Mouse (Mus musculus): ENCODE measurements around the gene Jak1. TPM values are rescaled to one million over a fixed set of nuclear protein-coding genes. Genes with fewer than 3 reads are reported as not detected.

Gene Jak1
- polyA plus RNA-seq, 1 experiment = 55.9 TPM

DNA sequence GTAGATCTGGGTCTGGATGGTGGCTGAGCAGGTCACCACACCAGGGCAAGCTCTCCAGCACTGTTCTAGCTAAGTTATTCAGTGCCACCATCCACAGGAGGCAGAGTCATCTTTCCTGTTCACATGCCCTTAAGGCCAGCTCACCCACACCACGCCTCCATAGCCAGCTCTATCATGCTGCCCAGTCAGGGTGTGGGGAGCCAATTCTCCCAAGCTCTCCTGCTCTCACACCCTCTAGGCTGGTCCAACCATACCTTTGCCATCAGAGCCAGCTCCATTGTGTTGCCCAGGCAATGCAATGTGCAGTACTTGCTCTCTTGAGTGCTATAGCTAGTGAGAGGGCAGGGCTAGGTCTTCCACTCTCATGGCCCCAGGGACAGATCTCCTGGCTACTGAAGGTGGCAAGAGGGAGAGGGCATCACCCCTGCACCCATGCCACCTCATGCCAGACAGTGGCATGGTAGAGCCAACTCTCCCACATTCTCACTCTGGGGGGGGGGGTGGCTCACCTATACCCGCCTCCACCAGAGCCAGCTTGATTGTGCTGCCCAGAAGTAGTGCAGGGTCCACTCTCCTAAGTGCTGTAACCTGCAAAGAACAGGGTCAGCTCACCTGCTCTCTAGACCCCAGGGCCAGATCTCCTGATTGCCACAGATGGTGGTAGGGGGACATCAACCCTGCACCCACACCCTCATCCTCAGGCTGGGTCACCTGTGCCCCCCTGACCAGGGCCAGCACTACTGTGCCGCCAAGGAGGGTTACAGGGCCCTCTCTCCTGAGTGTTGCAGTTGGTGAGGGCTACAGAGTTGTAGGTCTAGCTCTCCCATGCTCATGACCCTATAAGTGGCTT is 25.5 kb downstream of the Jak1 start:
- no peak for TF ChIP-seq CTCF (IDR thresholded peaks at IDR 0.05; ENCODE audit: low read depth, low read length)
- Histone ChIP-seq H3K27ac (ENCODE audit: insufficient read depth, low read length) (no peak overlapping the region), H3K27me3 (ENCODE audit: control insufficient read depth, insufficient read depth, low read length, poor library complexity, severe bottlenecking) (no peaks in the 10 kb centered on the region), H3K4me1 (ENCODE audit: control insufficient read depth, insufficient read depth, low read length) (no peaks in the 10 kb centered on the region), H3K9ac (ENCODE audit: low read depth, poor library complexity, severe bottlenecking) (no peak overlapping the region), H3K9me3 (replicated peaks; ENCODE audit: control insufficient read depth, insufficient read depth, low read length, poor library complexity, severe bottlenecking) (no peaks in the 10 kb centered on the region), H3K4me3 (ENCODE audit: low read depth, low read length) (no peak overlapping the region), H3K36me3 (ENCODE audit: control insufficient read depth, insufficient read depth, low read length, poor library complexity, severe bottlenecking) (no peaks in the 10 kb centered on the region)

DNA sequence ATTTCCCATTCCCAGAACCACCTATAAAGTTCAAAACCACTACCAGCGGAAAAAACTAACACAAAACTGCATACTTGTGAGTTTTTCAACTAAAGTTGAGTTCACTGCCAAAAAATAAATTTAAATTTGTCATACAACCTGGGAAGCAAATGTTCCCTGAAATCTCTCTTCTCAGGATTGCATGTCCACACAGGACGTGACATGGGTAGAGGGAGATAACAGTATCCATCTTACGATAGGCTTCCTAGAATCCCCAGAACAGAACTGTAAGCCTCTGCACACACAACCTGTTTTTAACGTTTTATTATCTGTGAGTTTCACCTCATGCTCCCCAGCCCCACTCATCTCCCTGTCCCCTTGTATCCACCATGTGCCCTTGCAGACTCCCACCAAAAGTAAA is 26.5 kb downstream of the Jak1 start:
- H3K4me3 ChIP-seq (ENCODE audit: low read depth, low read length) = no peak overlapping the region
- no peaks in the 10 kb centered on the region for H3K9me3 ChIP-seq (replicated peaks; ENCODE audit: control insufficient read depth, insufficient read depth, low read length, poor library complexity, severe bottlenecking)
- no peaks in the 10 kb centered on the region for H3K4me1 ChIP-seq (ENCODE audit: control insufficient read depth, insufficient read depth, low read length)
- H3K36me3 ChIP-seq (ENCODE audit: control insufficient read depth, insufficient read depth, low read length, poor library complexity, severe bottlenecking) = no peaks in the 10 kb centered on the region
- H3K27ac ChIP-seq (ENCODE audit: insufficient read depth, low read length) = no peak overlapping the region
- no peak overlapping the region for H3K9ac ChIP-seq (ENCODE audit: low read depth, poor library complexity, severe bottlenecking)
- H3K27me3 ChIP-seq (ENCODE audit: control insufficient read depth, insufficient read depth, low read length, poor library complexity, severe bottlenecking) = no peaks in the 10 kb centered on the region
- TF ChIP-seq EP300 (IDR thresholded peaks at IDR 0.05; ENCODE audit: insufficient read depth, low read depth, low read length) = no peak
- TF ChIP-seq POLR2A (IDR thresholded peaks at IDR 0.05; ENCODE audit: insufficient read depth, low read length) = no peak
- TF ChIP-seq CTCF (IDR thresholded peaks at IDR 0.05; ENCODE audit: low read depth, low read length) = no peak

DNA sequence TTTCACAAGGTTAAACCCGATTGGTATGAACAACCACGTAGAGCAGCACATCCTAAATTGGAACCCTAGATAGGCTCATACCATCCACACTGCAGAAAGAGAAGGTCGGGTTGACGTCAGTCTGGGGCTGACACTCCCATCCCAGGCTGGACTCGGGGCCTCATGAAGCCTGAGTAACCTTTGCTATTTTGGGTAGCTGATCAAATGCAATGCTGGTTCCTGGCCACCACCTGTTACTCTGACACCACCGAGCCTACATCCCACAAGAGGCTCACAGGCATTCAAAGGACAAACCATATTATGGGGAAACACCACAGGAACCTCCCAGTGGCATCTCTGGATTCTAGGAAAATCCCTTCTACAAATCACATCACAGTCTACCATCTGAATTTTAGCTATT is 28.3 kb downstream of the Jak1 start:
- Histone ChIP-seq H3K27me3 (ENCODE audit: control insufficient read depth, insufficient read depth, low read length, poor library complexity, severe bottlenecking) (no peaks in the 10 kb centered on the region), H3K9me3 (replicated peaks; ENCODE audit: control insufficient read depth, insufficient read depth, low read length, poor library complexity, severe bottlenecking) (no peaks in the 10 kb centered on the region), H3K9ac (ENCODE audit: low read depth, poor library complexity, severe bottlenecking) (no peak overlapping the region), H3K4me1 (ENCODE audit: control insufficient read depth, insufficient read depth, low read length) (no peaks in the 10 kb centered on the region), H3K4me3 (ENCODE audit: low read depth, low read length) (no peak overlapping the region), H3K27ac (ENCODE audit: insufficient read depth, low read length) (no peak overlapping the region), H3K36me3 (ENCODE audit: control insufficient read depth, insufficient read depth, low read length, poor library complexity, severe bottlenecking) (no peaks in the 10 kb centered on the region)
- TF ChIP-seq EP300 (IDR thresholded peaks at IDR 0.05; ENCODE audit: insufficient read depth, low read depth, low read length) (no peak), POLR2A (IDR thresholded peaks at IDR 0.05; ENCODE audit: insufficient read depth, low read length) (no peak), CTCF (IDR thresholded peaks at IDR 0.05; ENCODE audit: low read depth, low read length) (no peak)

DNA sequence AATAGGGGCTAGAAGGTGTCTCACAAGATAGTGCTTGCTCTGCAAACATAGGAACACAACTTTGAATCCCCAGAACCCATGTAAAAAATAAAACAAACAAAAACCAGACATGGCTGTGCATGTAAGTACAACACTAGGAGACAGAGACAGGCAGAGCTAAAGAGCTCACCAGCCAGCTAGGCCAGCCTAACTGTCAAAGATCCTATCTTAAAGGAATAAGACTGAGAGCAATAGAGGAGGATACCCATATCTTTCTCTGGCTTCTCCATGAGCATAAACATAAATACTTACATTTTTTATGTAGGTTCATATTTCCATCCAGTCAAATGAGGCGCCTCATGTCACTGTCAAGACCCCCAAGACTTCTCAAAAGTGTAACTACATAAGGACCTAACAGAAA is 29.1 kb downstream of the Jak1 start:
- H3K9ac ChIP-seq (ENCODE audit: low read depth, poor library complexity, severe bottlenecking) = no peak overlapping the region
- no peaks in the 10 kb centered on the region for H3K27me3 ChIP-seq (ENCODE audit: control insufficient read depth, insufficient read depth, low read length, poor library complexity, severe bottlenecking)
- TF ChIP-seq POLR2A (IDR thresholded peaks at IDR 0.05; ENCODE audit: insufficient read depth, low read length) = no peak
- TF ChIP-seq CTCF (IDR thresholded peaks at IDR 0.05; ENCODE audit: low read depth, low read length) = no peak
- no peak for TF ChIP-seq EP300 (IDR thresholded peaks at IDR 0.05; ENCODE audit: insufficient read depth, low read depth, low read length)
- no peak overlapping the region for H3K27ac ChIP-seq (ENCODE audit: insufficient read depth, low read length)
- no peaks in the 10 kb centered on the region for H3K4me1 ChIP-seq (ENCODE audit: control insufficient read depth, insufficient read depth, low read length)
- no peak overlapping the region for H3K4me3 ChIP-seq (ENCODE audit: low read depth, low read length)
- H3K9me3 ChIP-seq (replicated peaks; ENCODE audit: control insufficient read depth, insufficient read depth, low read length, poor library complexity, severe bottlenecking) = no peaks in the 10 kb centered on the region
- H3K36me3 ChIP-seq (ENCODE audit: control insufficient read depth, insufficient read depth, low read length, poor library complexity, severe bottlenecking) = no peaks in the 10 kb centered on the region

DNA sequence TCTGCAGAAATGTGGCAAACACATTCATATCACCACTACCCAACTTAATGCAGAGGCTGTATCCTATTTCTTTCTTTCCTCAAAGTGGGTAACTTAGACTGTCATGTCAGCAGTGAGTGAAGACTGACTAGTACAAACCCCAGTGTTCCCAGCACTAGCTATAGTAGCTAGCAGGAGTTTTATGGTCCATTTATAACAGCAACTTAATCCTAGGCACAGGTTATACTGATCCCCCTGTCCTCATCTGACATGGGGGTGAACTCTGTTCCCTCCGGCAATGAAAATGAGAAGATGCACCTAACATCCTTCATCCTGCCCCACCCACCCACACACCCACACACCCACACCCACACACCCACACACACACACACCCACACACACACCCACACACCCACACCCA is 30.3 kb downstream of the Jak1 start:
- no peaks in the 10 kb centered on the region for H3K27me3 ChIP-seq (ENCODE audit: control insufficient read depth, insufficient read depth, low read length, poor library complexity, severe bottlenecking)
- no peak overlapping the region for H3K4me3 ChIP-seq (ENCODE audit: low read depth, low read length)
- no peaks in the 10 kb centered on the region for H3K4me1 ChIP-seq (ENCODE audit: control insufficient read depth, insufficient read depth, low read length)
- H3K9me3 ChIP-seq (replicated peaks; ENCODE audit: control insufficient read depth, insufficient read depth, low read length, poor library complexity, severe bottlenecking) = no peaks in the 10 kb centered on the region
- no peak overlapping the region for H3K9ac ChIP-seq (ENCODE audit: low read depth, poor library complexity, severe bottlenecking)
- H3K36me3 ChIP-seq (ENCODE audit: control insufficient read depth, insufficient read depth, low read length, poor library complexity, severe bottlenecking) = no peaks in the 10 kb centered on the region
- TF ChIP-seq CTCF (IDR thresholded peaks at IDR 0.05; ENCODE audit: low read depth, low read length) (no peak), EP300 (IDR thresholded peaks at IDR 0.05; ENCODE audit: insufficient read depth, low read depth, low read length) (no peak), POLR2A (IDR thresholded peaks at IDR 0.05; ENCODE audit: insufficient read depth, low read length) (no peak)
- H3K27ac ChIP-seq (ENCODE audit: insufficient read depth, low read length) = no peak overlapping the region

DNA sequence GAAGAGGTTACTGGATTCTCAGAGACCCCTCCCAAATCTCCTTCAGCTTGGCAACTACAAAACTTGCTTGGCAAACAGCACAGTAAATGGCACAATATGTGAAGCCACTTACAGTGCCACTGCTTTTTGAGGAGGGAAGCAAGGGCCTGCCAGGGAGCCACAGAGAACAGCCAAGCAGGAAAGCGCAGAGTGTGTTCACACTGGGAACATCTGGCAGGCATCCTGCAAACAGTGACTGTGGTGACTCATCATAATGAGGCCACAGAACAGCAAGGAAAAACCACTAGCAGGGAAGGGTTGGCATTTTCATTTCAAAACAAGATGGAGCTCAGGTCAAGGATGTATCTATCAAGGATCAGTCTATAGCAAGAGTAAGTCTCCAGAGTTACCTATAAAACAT is 30.8 kb downstream of the Jak1 start:
- H3K4me1 ChIP-seq (ENCODE audit: control insufficient read depth, insufficient read depth, low read length) = no peaks in the 10 kb centered on the region
- H3K9ac ChIP-seq (ENCODE audit: low read depth, poor library complexity, severe bottlenecking) = no peak overlapping the region
- H3K36me3 ChIP-seq (ENCODE audit: control insufficient read depth, insufficient read depth, low read length, poor library complexity, severe bottlenecking) = no peaks in the 10 kb centered on the region
- no peaks in the 10 kb centered on the region for H3K27me3 ChIP-seq (ENCODE audit: control insufficient read depth, insufficient read depth, low read length, poor library complexity, severe bottlenecking)
- no peak overlapping the region for H3K27ac ChIP-seq (ENCODE audit: insufficient read depth, low read length)
- TF ChIP-seq POLR2A (IDR thresholded peaks at IDR 0.05; ENCODE audit: insufficient read depth, low read length) (no peak), CTCF (IDR thresholded peaks at IDR 0.05; ENCODE audit: low read depth, low read length) (no peak), EP300 (IDR thresholded peaks at IDR 0.05; ENCODE audit: insufficient read depth, low read depth, low read length) (no peak)
- H3K9me3 ChIP-seq (replicated peaks; ENCODE audit: control insufficient read depth, insufficient read depth, low read length, poor library complexity, severe bottlenecking) = no peaks in the 10 kb centered on the region
- no peak overlapping the region for H3K4me3 ChIP-seq (ENCODE audit: low read depth, low read length)
